Mouse (Mus musculus): Measurements from ENCODE around the gene Prkcz.

DNA sequence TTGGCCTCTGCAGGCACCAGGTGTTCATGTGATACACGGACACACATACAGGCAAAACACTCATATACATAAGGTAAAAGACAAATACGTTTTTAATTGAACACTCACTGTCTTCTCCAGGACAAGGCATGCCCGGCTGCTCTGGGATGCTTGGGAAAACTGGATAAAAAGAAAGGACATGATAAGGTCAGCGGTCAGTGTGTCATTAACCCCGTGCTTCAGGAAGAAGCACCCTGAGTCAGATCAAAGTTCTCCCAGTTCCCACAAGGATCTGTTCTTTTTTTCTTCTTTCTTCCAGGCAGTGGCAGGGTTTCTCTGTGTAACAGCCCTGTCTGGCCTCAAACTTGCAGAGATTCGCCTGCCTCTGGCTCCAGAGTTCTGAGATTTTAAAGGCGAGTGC, 6.6 kb downstream of the Prkcz start:
- TF ChIP-seq POLR2A (IDR thresholded peaks at IDR 0.05; ENCODE audit: low read depth, low read length): no peak
- no peak for TF ChIP-seq CTCF (IDR thresholded peaks at IDR 0.05; ENCODE audit: extremely low read depth, insufficient read length, insufficient replicate concordance, low read depth, low read length)
